Mouse (Mus musculus): ENCODE results near the gene Olig1. TPM values are rescaled to one million over a fixed set of nuclear protein-coding genes. Genes with fewer than 3 reads are reported as not detected.

Gene Olig1
- total and polyA plus RNA-seq, 3 experiments, result not detected

DNA sequence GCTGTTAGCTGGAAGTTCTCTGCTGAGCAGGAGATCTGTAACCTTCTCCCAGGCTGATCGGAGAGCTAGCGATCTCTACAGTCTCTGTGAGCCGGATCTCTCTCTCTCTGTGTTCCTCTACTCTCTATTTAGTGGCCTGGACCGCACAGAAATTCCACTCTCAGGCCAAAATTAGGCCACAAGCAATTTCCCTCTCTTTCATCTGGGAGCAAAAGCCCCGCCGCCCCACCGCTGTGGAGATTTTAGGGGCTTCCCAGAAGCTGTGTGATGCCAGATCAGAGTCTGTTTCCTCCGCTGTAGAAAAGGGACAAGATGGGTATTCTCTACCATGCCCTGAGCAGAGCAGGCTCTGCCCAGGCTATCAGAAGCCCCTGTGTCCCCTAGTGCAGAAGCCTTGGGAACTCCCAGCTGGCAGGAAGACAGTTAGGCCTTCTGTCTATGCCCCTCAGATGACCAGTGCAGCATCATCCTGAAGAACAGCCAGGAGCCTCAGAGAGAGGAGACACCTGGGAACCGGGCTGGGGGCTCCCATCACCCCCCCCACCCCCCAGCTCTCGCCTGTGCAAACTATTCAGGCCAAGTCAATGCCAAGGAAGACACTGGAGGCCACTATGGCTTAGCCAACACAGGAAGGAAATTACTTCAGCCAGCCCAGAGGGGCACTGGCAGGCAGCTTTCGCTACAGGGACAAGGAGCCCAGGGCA lies 36.2 kb upstream of the Olig1 start:
- TF ChIP-seq POLR2AphosphoS5 (IDR thresholded peaks at IDR 0.05; ENCODE audit: borderline replicate concordance, low read depth, low read length) (no peak), ZNF384 (IDR thresholded peaks at IDR 0.05; ENCODE audit: low read depth, low read length) (no peak), MYB (IDR thresholded peaks at IDR 0.05; ENCODE audit: low read depth, low read length) (no peak), TCF12 (IDR thresholded peaks at IDR 0.05; ENCODE audit: low read depth, low read length) (no peak), CTCF (IDR thresholded peaks at IDR 0.05 in 2 of 3, conservative IDR thresholded peaks at IDR 0.05 in 1 of 3; ENCODE audit: control insufficient read depth in 1 of 3, insufficient read depth in 1 of 3, low read depth in 2 of 3, low read length in 3 of 3, poor library complexity in 1 of 3, severe bottlenecking in 1 of 3) (no peak), RCOR1 (IDR thresholded peaks at IDR 0.05; ENCODE audit: low read depth, low read length) (no peak), KAT2A (conservative IDR thresholded peaks at IDR 0.05; ENCODE audit: low read depth, low read length) (no peak), ZMIZ1 (IDR thresholded peaks at IDR 0.05; ENCODE audit: low read depth, low read length) (no peak), POLR2AphosphoS2 (IDR thresholded peaks at IDR 0.05; ENCODE audit: low read length) (no peak), USF2 (IDR thresholded peaks at IDR 0.05; ENCODE audit: borderline replicate concordance in 1 of 2, insufficient read depth in 1 of 2, low read depth in 1 of 2, low read length in 2 of 2) (no peak), ZKSCAN1 (IDR thresholded peaks at IDR 0.05; ENCODE audit: low read depth, low read length) (no peak), UBTF (IDR thresholded peaks at IDR 0.05; ENCODE audit: borderline replicate concordance, insufficient read depth, low read depth, low read length) (no peak), SMC3 (IDR thresholded peaks at IDR 0.05; ENCODE audit: low read depth, low read length) (no peak), MEF2A (IDR thresholded peaks at IDR 0.05; ENCODE audit: extremely low read depth, insufficient replicate concordance, low read depth, low read length, poor library complexity, severe bottlenecking) (no peak), SIN3A (IDR thresholded peaks at IDR 0.05; ENCODE audit: low read length) (no peak)
- H3K36me3 ChIP-seq (ENCODE audit: control insufficient read depth in 1 of 2, insufficient read depth in 2 of 2, low read length in 2 of 2), result no peaks in the 10 kb centered on the region
- no peaks in the 10 kb centered on the region for H3K9me3 ChIP-seq (replicated peaks; ENCODE audit: insufficient read depth, low read length)
- no peak overlapping the region for H3K9ac ChIP-seq (ENCODE audit: control insufficient read depth, low read depth, low read length, poor library complexity, severe bottlenecking)
- no peaks in the 10 kb centered on the region for H3K79me2 ChIP-seq (ENCODE audit: control insufficient read depth, insufficient read depth, low read length, poor library complexity)
- no peaks in the 10 kb centered on the region; a peak in 1 of 4 replicates for H3K27me3 ChIP-seq (ENCODE audit: control insufficient read depth in 1 of 2, insufficient read depth in 2 of 2, low read length in 2 of 2)
- H3K4me3 ChIP-seq (ENCODE audit: control insufficient read depth in 1 of 2, insufficient read depth in 1 of 2, low read depth in 2 of 2, low read length in 2 of 2), result no peak overlapping the region
- no peaks in the 10 kb centered on the region for H3K4me1 ChIP-seq (ENCODE audit: control insufficient read depth in 1 of 2, insufficient read depth in 2 of 2, low read length in 2 of 2)
- DNase-seq (ENCODE audit: low read depth, low spot score), result no peak
- no peak overlapping the region for H3K27ac ChIP-seq (ENCODE audit: control insufficient read depth, low read depth, low read length)

DNA sequence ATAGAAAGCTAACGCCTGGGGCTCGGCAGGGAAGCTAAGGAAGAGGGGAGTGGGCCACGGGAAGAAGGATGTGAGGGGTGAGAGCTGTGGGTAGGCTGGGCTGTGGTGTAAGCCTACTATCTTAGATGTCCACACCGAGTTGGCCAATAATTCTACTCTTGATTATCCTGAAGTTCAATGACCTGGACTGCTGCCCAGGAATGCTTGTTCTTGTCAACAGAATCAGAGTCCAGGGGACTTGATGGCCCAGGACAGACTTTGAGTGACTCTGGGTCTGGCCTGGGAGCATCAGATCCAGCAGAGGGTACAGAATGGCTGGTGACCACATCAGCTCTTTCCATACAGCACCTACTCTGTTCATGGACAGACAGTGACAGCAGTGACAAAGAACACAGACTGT lies 30.5 kb upstream of the Olig1 start:
- DNase-seq (ENCODE audit: low read depth, low spot score), result no peak
- no peaks in the 10 kb centered on the region for H3K79me2 ChIP-seq (ENCODE audit: control insufficient read depth, insufficient read depth, low read length, poor library complexity)
- no peaks in the 10 kb centered on the region for H3K9me3 ChIP-seq (replicated peaks; ENCODE audit: insufficient read depth, low read length)
- no peaks in the 10 kb centered on the region for H3K36me3 ChIP-seq (ENCODE audit: control insufficient read depth in 1 of 2, insufficient read depth in 2 of 2, low read length in 2 of 2)
- peaks cover 4% of the 10 kb centered on the region in 2 experiments; a peak in 3 of 4 replicates for H3K27me3 ChIP-seq (ENCODE audit: control insufficient read depth in 1 of 2, insufficient read depth in 2 of 2, low read length in 2 of 2)
- no peak overlapping the region for H3K9ac ChIP-seq (ENCODE audit: control insufficient read depth, low read depth, low read length, poor library complexity, severe bottlenecking)
- TF ChIP-seq EP300 (IDR thresholded peaks at IDR 0.05; ENCODE audit: low read depth in 1 of 2, low read length in 2 of 2) (no peak), MEF2A (IDR thresholded peaks at IDR 0.05; ENCODE audit: extremely low read depth, insufficient replicate concordance, low read depth, low read length, poor library complexity, severe bottlenecking) (no peak), POLR2A (IDR thresholded peaks at IDR 0.05; ENCODE audit: control insufficient read depth in 1 of 2, insufficient read depth in 1 of 2, low read depth in 1 of 2, low read length in 2 of 2, poor library complexity in 1 of 2) (no peak), TAL1 (IDR thresholded peaks at IDR 0.05; ENCODE audit: low read length) (no peak), MXI1 (IDR thresholded peaks at IDR 0.05; ENCODE audit: low read depth, low read length) (no peak), MAX (IDR thresholded peaks at IDR 0.05; ENCODE audit: low read length) (no peak), NELFE (IDR thresholded peaks at IDR 0.05; ENCODE audit: low read depth, low read length) (no peak), ZNF384 (IDR thresholded peaks at IDR 0.05; ENCODE audit: low read depth, low read length) (no peak), TCF12 (IDR thresholded peaks at IDR 0.05; ENCODE audit: low read depth, low read length) (no peak), SMC3 (IDR thresholded peaks at IDR 0.05; ENCODE audit: low read depth, low read length) (no peak)
- H3K4me3 ChIP-seq (ENCODE audit: control insufficient read depth in 1 of 2, insufficient read depth in 1 of 2, low read depth in 2 of 2, low read length in 2 of 2), result no peak overlapping the region
- H3K27ac ChIP-seq (ENCODE audit: control insufficient read depth, low read depth, low read length), result no peak overlapping the region
- H3K4me1 ChIP-seq (ENCODE audit: control insufficient read depth in 1 of 2, insufficient read depth in 2 of 2, low read length in 2 of 2), result no peaks in the 10 kb centered on the region

All from MEL (cell line).